Mouse (Mus musculus): ENCODE measurements around the gene Lmo3. TPM values are rescaled to one million over a fixed set of nuclear protein-coding genes. Genes with fewer than 3 reads are reported as not detected.
A peak's percentile ranks its signal among the peaks of the same experiment; 100 is the strongest.

Gene Lmo3
- 18.8 and 19.9 TPM in 2 replicates for polyA plus RNA-seq (2016; fragmentation: Nextera tagmentation; extraction: Ambion mirVana)

DNA sequence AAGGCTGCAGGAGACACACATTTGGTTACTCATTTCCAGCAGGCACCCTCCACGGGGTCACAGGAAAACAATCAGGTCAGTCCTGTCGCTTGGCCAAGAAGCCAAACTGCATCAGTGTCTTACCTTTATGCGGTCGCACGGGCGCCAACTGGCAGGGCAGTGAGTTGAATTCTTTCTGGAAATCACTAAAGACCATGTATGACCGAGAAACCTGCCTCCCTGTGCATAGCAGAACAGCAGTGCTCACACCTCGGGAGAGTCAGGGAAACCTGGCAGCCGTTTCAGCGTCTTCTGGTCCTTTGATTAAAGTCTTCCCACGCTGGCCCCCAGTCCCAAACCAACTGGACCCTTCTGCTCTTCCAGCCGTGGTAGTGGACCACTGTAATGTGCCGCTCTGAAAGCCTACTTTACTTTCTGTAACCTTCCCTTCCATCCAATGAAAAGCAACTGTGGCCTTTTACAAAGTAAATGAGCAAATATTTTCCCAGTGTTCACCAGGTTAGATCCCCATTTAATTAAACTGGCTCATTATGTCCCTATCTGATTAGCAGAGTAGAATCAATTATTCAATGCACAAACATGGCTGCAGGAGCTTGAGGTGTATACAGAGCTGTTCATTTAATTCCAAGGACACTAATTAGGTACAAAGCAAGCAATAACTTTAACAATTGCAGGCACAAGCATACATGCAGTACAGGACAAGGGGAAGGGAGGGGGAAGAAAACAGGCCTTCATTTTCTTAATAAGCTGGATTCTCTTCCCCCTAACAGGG, at the start of gene Lmo3:
Lmo3 (minus strand) TSS at position 235 of the 772 bp plus-strand sequence.
- no peak within 1 kb of the TSS for H3K9ac ChIP-seq
- H3K4me3 ChIP-seq: no peak within 1 kb of the TSS
- no peaks in the 10 kb centered on the region for H3K9me3 ChIP-seq
- no peak within 1 kb of the TSS for H3K27ac ChIP-seq
- peak; percentile 68 for ATAC-seq (ENCODE audit: low FRiP score, low read depth)
- H3K4me2 ChIP-seq (replicated peaks): no peak within 1 kb of the TSS
- H3K36me3 ChIP-seq: no peaks in the 10 kb centered on the region
- H3K4me1 ChIP-seq: no peaks in the 10 kb centered on the region; the same call in 1 of the 2 replicates
- no peaks in the 10 kb centered on the region for H3K27me3 ChIP-seq (replicated peaks)
- 81% methylated on average over 13 of the region's 13 CpGs for WGBS

DNA sequence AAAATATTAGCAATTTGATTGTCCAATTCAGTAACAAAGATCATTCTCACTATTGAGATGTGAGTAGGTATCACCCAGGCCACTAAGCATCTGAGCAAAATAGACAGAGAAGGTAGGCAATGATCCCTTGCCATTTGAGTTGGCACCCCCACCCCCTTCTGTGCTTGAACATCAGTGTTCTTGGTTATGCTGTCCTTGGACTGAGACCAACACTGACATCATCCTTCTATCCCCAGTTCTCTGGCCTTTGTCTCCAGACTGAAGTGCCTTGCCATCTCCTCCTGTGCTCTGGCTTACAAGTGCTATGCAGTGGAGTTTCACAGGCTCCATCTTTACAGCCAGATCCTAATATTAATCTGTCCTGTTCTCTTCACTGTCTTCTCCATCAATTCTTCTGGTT, 39.0 kb upstream of the Lmo3 start:
- ATAC-seq (ENCODE audit: low FRiP score, low read depth): no peak

DNA sequence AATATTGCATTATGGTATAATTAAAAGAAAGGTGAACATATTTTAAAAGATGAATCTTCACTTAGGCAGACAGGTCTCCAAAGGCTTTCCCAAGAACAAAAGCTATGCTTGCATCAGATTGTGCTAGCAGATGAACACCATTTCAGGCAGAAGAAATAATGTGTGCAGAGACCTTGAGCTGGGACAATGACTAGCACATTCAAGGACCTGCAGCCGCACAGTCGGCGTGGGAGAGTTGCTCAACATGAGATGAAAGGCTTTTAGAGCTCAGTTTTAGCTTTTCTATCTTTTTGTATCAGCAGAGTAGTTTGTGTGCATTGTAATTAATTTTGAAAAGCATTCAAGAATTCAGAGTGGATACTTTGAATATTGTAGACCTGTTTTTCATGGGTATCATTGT, 36.6 kb upstream of the Lmo3 start:
- ATAC-seq (ENCODE audit: low FRiP score, low read depth): no peak
- H3K9me3 ChIP-seq: no peaks in the 10 kb centered on the region
- no peak overlapping the region for H3K4me2 ChIP-seq (replicated peaks)

More for the DNA sequence above, 39.0 kb upstream of the Lmo3 start:
- Histone ChIP-seq H3K36me3 (no peaks in the 10 kb centered on the region), H3K4me3 (no peak overlapping the region), H3K4me2 (replicated peaks) (no peak overlapping the region), H3K27me3 (replicated peaks) (no peaks in the 10 kb centered on the region), H3K4me1 (no peaks in the 10 kb centered on the region), H3K27ac (no peak overlapping the region), H3K9ac (no peak overlapping the region), H3K9me3 (no peaks in the 10 kb centered on the region)

DNA sequence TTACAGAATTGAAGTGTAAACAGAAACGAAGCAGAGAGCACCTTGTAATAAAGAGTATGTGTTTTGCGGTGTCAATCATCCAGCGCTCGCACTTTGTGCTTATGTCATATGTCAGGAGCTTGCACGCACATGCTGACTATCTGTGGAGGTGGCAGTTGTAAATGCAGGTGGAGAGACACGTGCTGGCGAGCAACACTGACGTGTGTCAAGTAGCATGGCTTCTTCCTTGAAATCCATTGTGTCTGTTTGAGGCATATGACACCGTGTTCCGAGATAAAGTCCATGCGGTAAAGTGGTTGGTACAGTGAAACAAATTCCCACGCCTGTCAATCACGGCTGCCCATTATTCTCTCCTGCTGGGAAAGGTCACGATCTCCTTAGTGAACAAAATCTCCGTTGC, 15.2 kb upstream of the Lmo3 start:
- Histone ChIP-seq H3K4me3 (no peak overlapping the region), H3K9ac (no peak overlapping the region), H3K27ac (no peak overlapping the region), H3K4me2 (replicated peaks) (no peak overlapping the region), H3K4me1 (no peaks in the 10 kb centered on the region), H3K9me3 (no peaks in the 10 kb centered on the region), H3K27me3 (replicated peaks) (no peaks in the 10 kb centered on the region), H3K36me3 (no peaks in the 10 kb centered on the region)
- WGBS: 90% methylated on average over 15 of the region's 15 CpGs
- no peak for ATAC-seq (ENCODE audit: low FRiP score, low read depth)

More for the DNA sequence above, 36.6 kb upstream of the Lmo3 start:
- no peaks in the 10 kb centered on the region for H3K27me3 ChIP-seq (replicated peaks)
- no peaks in the 10 kb centered on the region for H3K36me3 ChIP-seq
- H3K4me3 ChIP-seq: no peak overlapping the region
- H3K4me1 ChIP-seq: no peaks in the 10 kb centered on the region
- no peak overlapping the region for H3K27ac ChIP-seq
- WGBS: 87% methylated on average over 3 of the region's 3 CpGs
- no peak overlapping the region for H3K9ac ChIP-seq

DNA sequence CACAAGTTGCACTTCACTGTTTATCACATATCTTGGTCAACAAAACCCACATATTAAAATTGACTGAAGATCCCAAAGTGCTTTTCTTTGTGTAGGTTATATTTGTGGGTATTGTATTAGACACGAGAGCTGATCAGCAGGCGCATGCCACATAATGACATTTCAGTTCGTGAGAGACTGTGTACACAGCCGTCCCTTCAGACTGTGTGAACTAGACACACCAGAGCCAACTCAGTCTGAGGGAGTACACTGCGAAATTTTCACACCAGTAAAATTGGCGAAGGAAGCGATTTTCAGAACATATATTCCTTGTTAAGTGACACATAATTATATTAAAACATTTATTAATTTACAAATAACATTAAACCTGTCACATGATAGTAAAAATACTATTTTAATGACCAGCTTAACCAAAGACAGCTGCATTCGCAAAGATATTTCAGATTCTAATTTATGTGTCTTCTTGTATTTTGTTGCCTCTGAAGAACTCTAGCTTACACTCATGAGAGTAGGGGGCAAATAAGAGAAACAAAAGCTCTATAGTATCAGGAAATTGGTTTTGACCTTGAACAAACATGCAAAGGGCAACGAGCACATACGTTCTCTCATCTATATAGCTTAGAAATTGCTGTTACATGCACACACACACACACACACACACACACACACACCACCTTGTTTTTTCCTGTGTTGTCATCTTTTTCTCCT, 14.4 kb upstream of the Lmo3 start:
- Histone ChIP-seq H3K4me1 (no peaks in the 10 kb centered on the region), H3K4me3 (no peak overlapping the region), H3K36me3 (no peaks in the 10 kb centered on the region), H3K27me3 (replicated peaks) (no peaks in the 10 kb centered on the region), H3K27ac (no peak overlapping the region), H3K9me3 (no peaks in the 10 kb centered on the region), H3K4me2 (replicated peaks) (no peak overlapping the region), H3K9ac (no peak overlapping the region)
- 80% methylated on average over 10 of the region's 10 CpGs for WGBS
- no peak for ATAC-seq (ENCODE audit: low FRiP score, low read depth)

DNA sequence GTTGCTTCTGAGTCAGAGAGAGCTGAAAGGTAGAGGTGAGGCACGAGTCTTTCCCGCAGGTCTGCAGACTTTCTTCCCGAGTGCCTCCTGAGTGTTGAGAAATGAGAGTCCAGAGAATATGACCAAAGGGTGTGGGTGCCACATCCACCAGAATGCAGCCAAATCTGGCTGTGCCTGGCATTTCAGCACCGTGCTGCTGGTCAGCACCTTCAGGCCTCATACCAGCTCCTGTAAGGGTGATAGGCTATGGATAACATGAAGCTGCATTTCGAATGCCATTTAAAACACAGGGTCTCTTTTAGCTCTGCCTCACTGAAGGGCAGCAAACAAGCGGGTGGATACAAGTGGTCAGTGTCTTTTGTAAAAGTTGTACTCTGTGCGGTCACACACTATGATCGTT, 1.5 kb upstream of the Lmo3 start:
- no peak overlapping the region for H3K9ac ChIP-seq
- H3K4me3 ChIP-seq: no peak overlapping the region
- no peak for ATAC-seq (ENCODE audit: low FRiP score, low read depth)
- H3K4me2 ChIP-seq (replicated peaks): no peak overlapping the region
- no peaks in the 10 kb centered on the region for H3K27me3 ChIP-seq (replicated peaks)
- no peaks in the 10 kb centered on the region; the same call in 1 of the 2 replicates for H3K4me1 ChIP-seq
- WGBS: 79% methylated on average over 8 of the region's 8 CpGs
- H3K27ac ChIP-seq: no peak overlapping the region
- no peaks in the 10 kb centered on the region for H3K36me3 ChIP-seq
- no peaks in the 10 kb centered on the region for H3K9me3 ChIP-seq

DNA sequence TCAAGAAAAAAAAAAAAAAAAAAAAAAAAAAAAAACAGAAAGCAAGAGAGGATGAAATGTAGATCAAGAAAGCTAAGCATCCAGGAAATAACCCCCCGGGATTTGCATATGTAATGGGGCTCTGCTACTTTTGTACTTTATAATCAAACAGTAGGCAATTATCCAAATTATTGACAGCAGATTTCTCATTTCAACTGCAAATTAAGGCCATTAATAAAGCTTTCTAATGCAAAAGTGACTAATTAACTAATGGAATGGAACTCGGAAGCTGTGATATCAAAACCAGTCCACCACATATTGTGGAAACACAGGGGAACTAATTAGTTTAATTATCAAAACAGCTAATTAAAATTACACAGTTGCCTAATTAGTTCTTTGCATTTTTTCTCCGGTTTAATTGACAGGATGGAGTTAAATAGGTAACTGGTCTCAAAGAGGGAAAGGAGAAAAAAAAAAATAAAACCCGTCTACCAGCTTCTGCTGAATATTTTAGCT, 785 bp upstream of the Lmo3 start:
- no peak overlapping the region for H3K27ac ChIP-seq
- ATAC-seq (ENCODE audit: low FRiP score, low read depth): peak; percentile 5; the same call in 1 of the 2 replicates
- H3K9ac ChIP-seq: no peak overlapping the region
- H3K36me3 ChIP-seq: no peaks in the 10 kb centered on the region
- H3K4me1 ChIP-seq: no peaks in the 10 kb centered on the region; the same call in 1 of the 2 replicates
- no peak overlapping the region for H3K4me2 ChIP-seq (replicated peaks)
- H3K4me3 ChIP-seq: no peak overlapping the region
- whole genome bisulfite sequencing: 59% methylated on average over 4 of the region's 4 CpGs
- no peaks in the 10 kb centered on the region for H3K27me3 ChIP-seq (replicated peaks)
- H3K9me3 ChIP-seq: no peaks in the 10 kb centered on the region

DNA sequence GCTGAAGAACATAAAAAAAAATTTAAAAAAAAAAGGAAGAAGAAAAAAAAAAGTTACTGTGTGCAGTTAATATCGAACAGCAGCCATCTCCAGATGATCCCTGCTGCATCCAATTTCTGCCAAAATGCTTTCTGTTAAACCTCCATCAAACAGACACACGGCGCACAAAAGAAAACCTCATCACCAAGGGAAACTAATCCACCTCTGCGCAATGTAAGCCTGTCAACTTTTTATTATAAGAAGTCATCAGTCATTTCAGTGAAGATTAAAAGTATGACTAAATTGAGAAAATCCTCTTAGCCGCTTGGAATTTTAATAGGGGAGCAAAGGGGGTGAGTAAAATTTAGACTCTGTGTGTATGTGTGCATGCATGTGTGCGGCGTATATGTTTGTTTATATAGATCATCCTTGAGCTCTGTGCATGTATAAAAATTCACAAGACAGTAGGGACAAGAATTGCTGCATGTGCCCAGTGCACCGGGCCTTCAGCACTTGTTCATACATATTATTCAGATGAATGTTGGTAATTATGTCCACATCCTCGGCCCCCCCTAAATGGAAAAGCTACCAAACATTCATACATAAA, 1.2 kb downstream of the Lmo3 start:
- no peaks in the 10 kb centered on the region for H3K36me3 ChIP-seq
- WGBS: 87% methylated on average over 9 of the region's 9 CpGs
- H3K4me1 ChIP-seq: no peaks in the 10 kb centered on the region; the same call in 1 of the 2 replicates
- H3K27ac ChIP-seq: no peak overlapping the region
- H3K9ac ChIP-seq: no peak overlapping the region
- no peak overlapping the region for H3K4me2 ChIP-seq (replicated peaks)
- no peaks in the 10 kb centered on the region for H3K27me3 ChIP-seq (replicated peaks)
- ATAC-seq (ENCODE audit: low FRiP score, low read depth): no peak
- no peak overlapping the region for H3K4me3 ChIP-seq
- no peaks in the 10 kb centered on the region for H3K9me3 ChIP-seq

DNA sequence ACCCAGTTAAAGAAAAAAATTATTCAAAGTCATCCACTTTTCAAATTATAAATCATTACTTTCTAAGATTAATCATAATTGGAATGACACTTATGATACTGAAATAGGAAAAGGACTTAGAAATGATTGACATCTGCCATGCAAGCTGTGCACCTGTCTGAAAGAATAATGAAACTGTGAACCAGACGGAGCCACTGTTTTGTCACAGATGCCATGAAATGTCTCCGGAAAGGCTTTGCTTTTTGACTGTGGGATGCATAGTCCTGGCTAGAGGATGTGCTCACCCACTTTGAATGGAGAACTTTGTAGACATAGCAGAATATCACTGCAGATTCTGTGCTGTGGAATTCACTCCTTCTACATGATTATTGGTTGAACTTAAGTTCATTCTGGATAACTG, 18.4 kb downstream of the Lmo3 start:
- Histone ChIP-seq H3K4me1 (no peaks in the 10 kb centered on the region), H3K9me3 (no peaks in the 10 kb centered on the region), H3K4me2 (replicated peaks) (no peak overlapping the region), H3K36me3 (no peaks in the 10 kb centered on the region), H3K9ac (no peak overlapping the region), H3K27ac (no peak overlapping the region), H3K27me3 (replicated peaks) (no peaks in the 10 kb centered on the region), H3K4me3 (no peak overlapping the region)
- 93% methylated on average over 2 of the region's 2 CpGs for WGBS
- no peak for ATAC-seq (ENCODE audit: low FRiP score, low read depth)

DNA sequence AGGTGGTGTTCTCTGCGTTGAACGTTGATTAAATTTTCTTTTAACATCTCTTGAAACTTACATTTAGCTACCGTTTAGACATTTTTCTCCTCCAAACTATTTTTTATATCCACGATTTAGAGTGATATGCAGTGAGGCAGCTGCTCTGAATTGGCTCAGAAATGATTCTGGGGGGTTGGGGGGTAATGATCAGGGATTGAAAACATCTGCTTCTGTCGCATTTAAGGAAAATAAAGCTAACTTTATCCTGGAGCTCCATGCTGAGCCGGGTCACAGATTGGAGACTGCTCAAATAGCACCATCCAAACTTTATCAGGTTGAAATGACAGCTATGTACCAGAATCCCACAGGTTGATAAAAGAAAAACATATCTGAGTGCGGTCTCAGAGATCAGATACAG, 29.6 kb downstream of the Lmo3 start:
- H3K27me3 ChIP-seq (replicated peaks): no peaks in the 10 kb centered on the region
- WGBS: 88% methylated on average over 7 of the region's 7 CpGs
- no peak overlapping the region for H3K4me3 ChIP-seq
- no peaks in the 10 kb centered on the region for H3K9me3 ChIP-seq
- H3K36me3 ChIP-seq: no peaks in the 10 kb centered on the region
- H3K4me2 ChIP-seq (replicated peaks): no peak overlapping the region
- no peak for ATAC-seq (ENCODE audit: low FRiP score, low read depth)
- H3K27ac ChIP-seq: no peak overlapping the region
- no peaks in the 10 kb centered on the region for H3K4me1 ChIP-seq
- H3K9ac ChIP-seq: no peak overlapping the region

DNA sequence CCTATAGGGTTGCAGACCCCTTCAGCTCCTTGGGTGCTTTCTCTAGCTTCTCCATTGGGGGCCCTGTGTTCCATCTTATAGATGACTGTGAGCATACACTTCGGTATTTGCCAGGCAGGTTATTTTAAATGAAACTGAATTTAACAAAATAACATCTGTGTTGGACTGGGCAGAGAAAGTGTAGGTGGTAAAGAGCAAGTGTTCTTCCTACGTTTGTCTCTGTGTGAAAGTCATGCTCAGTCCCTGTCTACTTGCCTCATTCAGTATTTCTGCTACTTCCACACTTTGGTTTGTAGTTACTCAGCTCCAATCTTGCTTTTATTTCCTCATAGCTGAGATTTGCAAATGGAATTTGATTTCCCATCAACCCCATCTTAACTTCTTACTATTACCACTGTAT, 46.9 kb downstream of the Lmo3 start:
- H3K27ac ChIP-seq: no peak overlapping the region
- no peaks in the 10 kb centered on the region for H3K36me3 ChIP-seq
- no peaks in the 10 kb centered on the region for H3K4me1 ChIP-seq
- H3K4me3 ChIP-seq: no peak overlapping the region
- H3K9me3 ChIP-seq: no peaks in the 10 kb centered on the region
- no peak overlapping the region for H3K9ac ChIP-seq
- ATAC-seq (ENCODE audit: low FRiP score, low read depth): no peak
- 76% methylated on average over 2 of the region's 2 CpGs for WGBS
- no peaks in the 10 kb centered on the region for H3K27me3 ChIP-seq (replicated peaks)
- no peak overlapping the region for H3K4me2 ChIP-seq (replicated peaks)

DNA sequence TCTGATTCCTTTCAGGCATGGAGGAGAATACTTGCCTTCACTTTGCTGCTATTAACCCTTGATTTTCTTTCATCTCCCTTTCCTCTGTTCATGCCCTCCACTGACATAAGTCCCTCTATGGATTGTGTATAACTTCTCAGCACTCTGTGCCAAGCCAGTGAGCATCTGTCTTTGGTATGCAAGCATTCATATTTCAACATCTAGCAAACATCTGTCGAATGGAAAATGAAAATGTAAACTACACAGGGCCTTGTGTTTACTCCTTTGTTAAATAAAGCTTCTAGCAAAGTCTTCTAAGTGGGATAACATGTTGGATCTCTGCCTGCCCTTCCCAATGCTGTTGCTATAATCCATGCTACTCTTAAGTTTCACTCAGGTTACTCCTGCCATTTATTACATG, 75.1 kb downstream of the Lmo3 start:
- Histone ChIP-seq H3K4me2 (replicated peaks) (no peak overlapping the region), H3K9me3 (no peaks in the 10 kb centered on the region), H3K4me3 (no peak overlapping the region), H3K27ac (no peak overlapping the region), H3K27me3 (replicated peaks) (no peaks in the 10 kb centered on the region), H3K9ac (no peak overlapping the region), H3K4me1 (no peaks in the 10 kb centered on the region), H3K36me3 (no peaks in the 10 kb centered on the region)
- ATAC-seq (ENCODE audit: low FRiP score, low read depth): no peak
- WGBS: 80% methylated on average over 1 of the region's 1 CpGs
